Mouse (Mus musculus): ENCODE data around the gene Gng7.

DNA sequence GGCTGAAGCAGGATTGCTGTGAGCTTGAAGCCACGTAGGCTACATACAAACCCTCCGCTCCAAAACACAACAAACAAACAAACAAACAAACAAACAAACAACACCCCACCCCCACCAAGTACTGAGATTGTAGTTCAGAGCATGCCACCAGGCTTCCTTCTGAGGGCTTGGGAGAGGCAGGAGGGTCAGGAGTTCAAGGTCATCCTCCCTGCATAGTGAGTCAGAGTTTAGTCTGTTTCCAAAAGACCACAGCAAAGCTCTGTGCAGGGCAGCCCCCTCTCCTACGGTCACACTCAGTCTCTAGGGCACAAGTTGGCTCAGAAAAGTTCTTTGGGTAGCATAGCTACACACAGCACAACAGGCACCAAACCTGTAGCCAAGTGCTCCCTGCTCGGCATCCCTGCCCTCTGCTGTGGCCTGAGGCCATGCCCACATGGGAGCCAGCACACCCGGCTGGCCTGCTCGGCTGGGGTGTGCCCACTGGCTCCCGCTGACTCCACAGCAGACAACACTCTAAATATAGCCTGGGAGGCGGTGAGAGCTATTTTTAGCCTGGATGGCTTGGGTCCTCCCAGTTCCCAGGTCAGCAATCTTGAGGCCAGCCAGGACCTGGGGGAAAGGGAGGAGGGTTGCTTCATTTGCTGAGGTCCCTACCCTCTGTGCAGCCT, 74.3 kb downstream of the Gng7 start:
- peak; percentile 49; the same call in 1 of the 2 replicates for TF ChIP-seq POLR2A (IDR thresholded peaks at IDR 0.05; ENCODE audit: borderline replicate concordance, extremely low read depth, low read depth, low read length)
- no peak for TF ChIP-seq CTCF (IDR thresholded peaks at IDR 0.05; ENCODE audit: insufficient read depth, low read length)
